Mouse (Mus musculus) lung, adult 2 months (tissue): ENCODE measurements around the gene Podnl1. TPM values are rescaled to one million over a fixed set of nuclear protein-coding genes. Genes with fewer than 3 reads are reported as not detected.

ENCODE experiments used
- DNase-seq: peaks from one replicate; pipeline ENCODE4 v3.0.0; 2022
- H3K4me1 ChIP-seq: fragments of 200-500 bp; 2 replicates; pipeline ENCODE4 v1.6.1; 2011; ENCODE audit warnings: low read length; ENCODE audit not compliant: control insufficient read depth, insufficient read depth
- H3K4me3 ChIP-seq: fragments of 200-500 bp; replicated peaks from 2 replicates; pipeline ENCODE3; 2011; ENCODE audit warnings: low read depth, mild to moderate bottlenecking, control low read depth, low read length; ENCODE audit errors: extremely low read depth
- CTCF ChIP-seq: fragments of 200-500 bp; IDR thresholded peaks from 2 replicates; pipeline ENCODE4 v1.5.1; 2011; ENCODE audit warnings: mild to moderate bottlenecking, low read length, control low read depth; ENCODE audit not compliant: insufficient read depth
- POLR2A ChIP-seq: fragments of 200-500 bp; IDR thresholded peaks from 2 replicates; pipeline ENCODE4 v1.6.1; 2011; ENCODE audit warnings: low read depth, mild to moderate bottlenecking, control low read depth, low read length, borderline replicate concordance; ENCODE audit errors: extremely low read depth
- WGBS: fragments of 180-500 bp; shearing (Covaris S2); methylation state at CpG from one replicate; pipeline ENCODE4 v1.1.7; 2018; 5-methylcytosine and 5-hydroxymethylcytosine counted together
- polyA plus RNA-seq: library from polyadenylated mRNA; depleted of rRNA; stranded (reverse); fragments of >200 nt; gene quantifications from 2 replicates; pipeline ENCODE4 v1.2.3, GENCODE M21; 2012

Gene Podnl1
- polyA plus RNA-seq, 1 experiment = 1.8 TPM

DNA sequence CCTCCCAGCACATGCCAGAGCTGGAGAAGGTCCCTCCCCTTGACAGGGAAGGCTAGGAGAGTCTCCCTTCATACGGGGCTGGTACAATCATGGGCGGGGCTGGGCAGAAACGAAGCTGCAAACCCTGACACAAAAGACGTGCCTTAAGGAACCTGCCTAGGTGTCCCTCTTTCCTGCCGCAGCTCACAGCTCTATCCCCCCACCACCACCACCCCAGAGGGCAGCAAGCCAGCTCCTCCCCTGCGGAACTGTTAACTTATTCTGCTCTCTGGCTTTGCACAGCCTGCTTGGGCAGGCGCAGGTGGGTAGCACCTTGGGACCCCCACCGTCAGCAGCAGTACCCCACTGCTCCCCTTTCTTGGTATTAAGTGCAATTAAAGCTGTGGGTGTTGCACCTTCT lies 29.7 kb upstream of the Podnl1 start:
- no peak for TF ChIP-seq POLR2A
- TF ChIP-seq CTCF = no peak
- Histone ChIP-seq H3K4me1 (no peaks in the 10 kb centered on the region), H3K4me3 (no peak overlapping the region)
- no peak for DNase-seq
- 65% methylated on average over 8 of the region's 8 CpGs for WGBS

DNA sequence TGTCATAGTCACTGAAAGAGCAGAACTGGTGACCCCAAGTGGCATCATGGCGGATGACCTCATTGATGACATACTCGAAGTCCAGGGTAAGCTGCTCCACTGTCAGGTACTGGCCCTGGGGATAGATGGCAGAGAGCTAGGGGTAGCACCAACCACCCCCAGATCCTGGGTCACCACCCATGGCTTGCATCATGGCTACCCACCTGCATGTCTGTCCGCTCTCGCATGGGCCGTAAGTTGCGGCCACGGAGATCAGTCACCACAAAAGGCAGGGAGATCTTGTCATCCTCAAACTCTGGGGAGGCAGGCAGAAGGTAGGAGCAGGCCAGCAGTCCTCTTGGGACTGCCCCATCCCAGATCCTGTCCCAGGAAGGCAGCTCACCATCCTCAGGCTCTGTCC lies 27.4 kb upstream of the Podnl1 start:
- no peak for DNase-seq
- 92% methylated on average over 7 of the region's 7 CpGs for WGBS
- Histone ChIP-seq H3K4me1 (no peaks in the 10 kb centered on the region), H3K4me3 (no peak overlapping the region)
- TF ChIP-seq POLR2A (no peak), CTCF (no peak)

DNA sequence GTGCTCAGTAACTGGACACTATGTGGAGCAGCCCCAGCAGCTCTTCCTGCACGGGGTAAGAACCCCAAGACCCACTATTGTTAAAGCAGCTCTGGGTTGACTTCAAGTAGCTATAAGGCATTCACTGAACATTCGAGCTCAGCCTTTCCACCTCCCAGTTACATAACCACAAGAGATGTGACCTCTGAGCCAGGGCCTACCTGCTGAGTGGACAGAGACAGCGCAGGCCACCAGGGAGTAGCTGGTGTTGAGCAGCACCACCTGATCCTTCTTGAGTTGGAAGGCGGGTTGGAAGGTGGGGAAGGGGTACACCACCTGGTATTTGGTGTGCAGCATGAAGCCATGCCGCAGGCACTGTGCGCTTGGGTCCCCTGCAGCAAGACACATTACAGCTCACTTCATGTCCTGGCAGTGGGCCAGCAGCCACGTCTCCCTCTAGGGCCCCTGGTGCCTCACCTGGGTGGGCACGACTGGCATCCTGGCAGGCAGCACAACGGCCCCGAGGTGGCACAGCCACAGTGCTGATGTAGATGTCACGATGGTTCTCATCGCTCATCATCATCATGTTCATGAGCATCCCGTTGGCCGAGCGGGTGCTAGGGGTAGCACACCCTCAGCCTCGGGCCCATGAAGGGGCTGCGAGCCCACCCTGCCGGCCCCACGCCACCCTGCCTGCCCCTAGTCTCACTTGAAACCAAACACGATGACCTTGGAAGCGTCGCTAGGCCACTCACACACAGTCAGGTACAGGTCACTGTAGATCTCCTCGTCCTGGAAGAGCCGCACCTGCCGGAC lies 24.1 kb upstream of the Podnl1 start:
- 89% methylated on average over 25 of the region's 25 CpGs for WGBS
- TF ChIP-seq CTCF (no peak), POLR2A (no peak)

GRCm38 (mm10) chr8:84103601-84104000 lies 22.2 kb upstream of the Podnl1 start:
- DNase-seq = no peak
- Histone ChIP-seq H3K4me3 (no peak overlapping the region), H3K4me1 (peaks cover 3% of the 10 kb centered on the region; the same call in 1 of the 2 replicates)
- WGBS = 25% methylated on average over 3 of the region's 3 CpGs
- no peak for TF ChIP-seq CTCF
- TF ChIP-seq POLR2A = no peak

More for the DNA sequence above, 24.1 kb upstream of the Podnl1 start:
- no peak overlapping the region for H3K4me3 ChIP-seq
- H3K4me1 ChIP-seq = peaks cover 3% of the 10 kb centered on the region; the same call in 1 of the 2 replicates
- no peak for DNase-seq

DNA sequence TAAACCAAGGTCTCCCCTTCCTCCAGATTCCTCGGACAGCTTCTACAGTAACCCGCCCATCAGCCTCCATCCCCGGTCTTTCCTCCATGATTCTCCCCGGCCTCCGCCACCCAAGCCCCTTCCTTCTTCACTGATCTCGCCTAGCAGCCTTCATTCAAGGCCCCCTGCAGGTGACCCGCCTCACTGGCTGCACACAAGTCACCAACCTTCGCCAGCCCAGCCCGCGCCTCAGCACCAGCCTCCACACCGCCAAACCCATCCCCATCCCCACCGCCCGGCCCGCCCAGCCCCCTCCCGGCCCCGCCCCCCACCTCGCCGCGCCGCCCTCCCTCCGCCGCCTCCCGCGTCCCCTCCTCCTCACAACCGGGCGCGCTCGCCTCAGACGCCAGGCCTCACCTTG lies 21.6 kb upstream of the Podnl1 start:
- DNase-seq = no peak

DNA sequence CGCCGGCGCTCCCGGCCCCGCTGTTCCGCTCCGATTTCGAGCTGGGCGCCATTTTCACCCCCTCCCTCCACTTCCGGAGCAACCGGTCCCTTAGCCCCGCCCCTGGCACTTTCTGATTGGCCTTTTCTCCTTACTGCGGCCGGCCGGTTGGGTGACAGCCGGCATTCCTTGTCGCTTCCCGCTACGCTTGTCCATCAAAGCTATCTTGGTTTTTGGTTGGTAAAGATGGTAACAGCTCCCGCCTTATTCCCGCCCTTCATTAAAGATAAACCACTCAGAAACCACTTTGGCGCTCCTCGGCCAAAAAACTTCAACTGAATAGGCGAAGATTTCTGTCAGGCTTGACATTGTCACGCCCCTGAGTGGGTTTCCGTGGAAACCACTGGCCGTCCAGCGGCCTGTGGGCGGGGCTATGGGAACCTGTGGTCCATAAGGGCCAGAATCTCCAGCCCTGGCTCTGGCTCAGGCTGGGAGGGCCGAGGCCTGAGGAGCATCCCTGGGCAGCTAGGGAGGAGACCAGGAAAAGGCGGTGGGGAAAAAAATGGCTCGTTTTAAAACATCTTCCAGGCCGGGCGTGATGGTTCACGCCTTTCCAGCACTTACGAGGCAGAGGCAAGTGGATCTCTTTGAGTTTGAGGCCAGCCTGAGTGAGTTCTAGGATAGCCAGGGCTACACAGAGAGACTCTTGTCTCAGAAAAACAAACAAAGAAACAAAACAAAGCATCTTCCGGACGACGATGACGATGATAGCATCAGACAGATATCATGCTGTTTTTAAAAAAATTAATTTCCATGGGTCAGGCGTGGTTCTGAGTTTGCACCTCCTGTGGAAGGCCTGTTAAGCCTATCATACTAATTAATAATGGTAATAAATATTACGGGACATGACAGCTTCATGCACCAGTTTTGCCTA lies 20.8 kb upstream of the Podnl1 start, which contains the start of gene Dcaf15:
Gene Dcaf15, minus strand, starts transcription at position 72 of the 913 bp plus-strand sequence.
- 7% methylated on average over 42 of the region's 42 CpGs for WGBS

More for the DNA sequence above, 21.6 kb upstream of the Podnl1 start:
- under 1% methylated on average over 28 of the region's 29 CpGs for WGBS
- TF ChIP-seq POLR2A = no peak
- TF ChIP-seq CTCF = no peak
- Histone ChIP-seq H3K4me3 (peak overlapping the region; percentile 45), H3K4me1 (peaks cover 3% of the 10 kb centered on the region; the same call in 1 of the 2 replicates)

DNA sequence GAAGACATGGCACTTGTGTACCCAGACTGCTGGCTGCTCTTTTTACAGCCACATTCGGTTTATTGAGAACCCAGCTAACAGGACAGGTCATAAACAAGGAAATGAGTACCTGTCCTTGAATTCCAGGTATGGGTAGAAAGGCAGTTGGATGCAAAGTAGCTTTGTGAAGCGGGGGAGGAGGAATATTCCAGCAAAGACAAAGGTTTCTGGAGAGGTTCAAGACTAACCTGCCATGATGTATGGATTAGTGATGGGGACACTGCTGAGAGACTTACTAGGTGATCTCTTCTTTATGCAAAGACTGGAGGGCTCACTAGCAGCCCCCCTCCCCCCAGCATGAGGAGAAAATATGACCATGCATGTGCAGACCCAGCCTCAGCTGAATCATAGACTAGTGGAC lies 20.1 kb upstream of the Podnl1 start:
- 73% methylated on average over 2 of the region's 2 CpGs for WGBS
- TF ChIP-seq CTCF = no peak
- TF ChIP-seq POLR2A = no peak
- Histone ChIP-seq H3K4me3 (no peak overlapping the region), H3K4me1 (peaks cover 3% of the 10 kb centered on the region; the same call in 1 of the 2 replicates)
- DNase-seq = no peak

More for the DNA sequence above, 20.8 kb upstream of the Podnl1 start, which contains the start of gene Dcaf15:
- TF ChIP-seq CTCF (no peak), POLR2A (0 out of 2 replicates have a peak, but pooled peaks have one; percentile 35)
- peak within 1 kb of the TSS; percentile 45 for H3K4me3 ChIP-seq
- peak; percentile 96 for DNase-seq
- H3K4me1 ChIP-seq = peaks cover 3% of the 10 kb centered on the region; the same call in 1 of the 2 replicates

- peaks cover 3% of the 10 kb centered on the region; the same call in 1 of the 2 replicates for H3K4me1 ChIP-seq
- no peak overlapping the region for H3K4me3 ChIP-seq
- 86% methylated on average over 6 of the region's 6 CpGs for WGBS
- TF ChIP-seq CTCF (no peak), POLR2A (no peak)
- no peak for DNase-seq
Measured at GRCm38 (mm10) chr8:84106216-84107040, 19.4 kb upstream of the Podnl1 start.
